Mouse (Mus musculus): Measurements from ENCODE around the gene Polg2. TPM values are rescaled to one million over a fixed set of nuclear protein-coding genes. Genes with fewer than 3 reads are reported as not detected.
"Not testable (repeated sequence)": the region's sequence is repeated elsewhere in the genome, so short reads cannot be mapped to it uniquely, and the experiment has no call there.

Gene Polg2
- total RNA-seq, 2 experiments from 2014 or later = 13.0 to 27.3 TPM

DNA sequence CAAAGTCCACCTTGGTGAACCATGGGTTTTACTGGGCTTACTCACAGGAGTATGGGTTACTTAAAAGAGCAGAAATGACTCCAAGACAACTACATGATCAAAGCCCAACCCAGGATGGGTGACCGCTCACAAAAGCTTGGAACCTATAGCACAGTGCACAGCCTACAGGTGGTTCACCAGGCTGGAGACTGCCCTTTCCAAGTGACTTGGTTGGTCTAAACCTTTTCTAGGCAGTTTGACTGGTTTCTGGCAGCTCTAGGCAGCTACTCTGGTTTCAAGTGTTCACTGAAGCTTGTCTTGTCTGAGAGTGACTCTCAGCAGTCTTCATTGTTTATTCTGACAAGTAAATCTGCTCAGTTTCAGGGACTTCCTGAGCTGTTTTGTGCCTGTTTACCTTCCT, 49.7 kb downstream of the Polg2 start:
- no peak for ATAC-seq (replicated peaks; ENCODE audit: poor library complexity, severe bottlenecking)

DNA sequence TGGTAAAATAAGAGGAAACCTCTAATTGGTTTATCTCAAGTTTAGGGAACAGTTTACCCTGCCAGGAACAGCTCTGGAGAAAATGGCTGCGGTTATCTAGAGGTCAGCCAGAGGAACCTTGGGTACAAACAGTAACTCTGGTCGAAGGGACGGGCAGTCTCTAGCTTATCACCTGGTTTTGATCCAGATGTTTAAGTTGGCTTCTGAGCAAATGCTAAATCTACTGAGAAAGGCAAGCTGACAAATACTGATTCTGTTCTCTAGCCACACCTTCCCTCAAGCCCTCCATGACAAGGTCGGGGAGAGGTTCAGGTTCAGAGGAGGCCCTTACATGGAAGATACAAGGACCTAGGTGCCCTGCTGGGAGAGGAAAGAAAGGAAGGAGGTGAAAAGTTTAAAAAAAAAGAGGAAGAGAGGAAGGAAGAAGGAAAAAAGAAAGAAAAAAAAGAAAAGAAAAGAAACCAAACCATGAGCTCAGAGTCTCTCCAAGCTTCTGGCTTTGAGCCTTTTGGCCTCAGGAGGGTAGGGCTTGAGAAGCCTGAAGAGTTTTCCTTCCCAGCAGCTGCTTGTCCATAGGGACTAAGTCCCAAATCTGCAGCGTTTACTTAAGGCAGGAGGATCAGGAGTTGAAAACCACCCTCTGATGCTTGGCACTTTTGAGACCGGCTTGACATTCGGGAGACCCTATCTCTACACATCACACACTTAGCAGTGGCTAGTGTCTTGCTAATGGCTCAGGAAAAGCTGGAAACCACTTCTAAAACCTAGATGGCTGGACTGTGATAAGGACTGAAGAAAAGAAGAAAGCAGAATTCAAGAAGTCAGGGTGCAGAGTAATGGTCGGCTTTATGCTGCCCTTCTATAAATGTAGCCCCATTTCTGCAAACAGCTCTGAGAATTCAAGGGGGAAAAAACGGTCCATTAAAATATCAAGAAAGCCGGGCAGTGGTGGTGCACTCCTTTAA, 50.7 kb downstream of the Polg2 start:
- no peak for ATAC-seq (replicated peaks; ENCODE audit: poor library complexity, severe bottlenecking)

DNA sequence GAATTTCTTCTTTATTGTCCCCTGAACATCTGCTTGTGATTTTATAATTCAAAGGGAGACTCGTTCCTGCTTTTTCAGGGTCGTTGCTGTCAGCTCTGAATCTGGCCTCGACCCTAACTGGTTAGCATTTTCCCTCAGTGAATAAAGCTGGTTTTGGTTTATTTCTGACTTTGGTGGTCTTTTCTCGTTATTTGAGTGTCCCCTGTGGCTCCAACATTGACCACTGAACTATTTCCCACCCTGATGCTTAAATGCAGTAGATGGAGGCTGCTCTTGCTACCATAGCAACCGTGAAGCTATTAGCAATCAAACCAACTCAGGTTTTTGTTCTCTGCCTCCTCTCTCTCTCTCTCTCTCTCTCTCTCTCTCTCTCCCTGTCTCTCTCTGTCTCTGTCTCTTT, 51.4 kb downstream of the Polg2 start:
- no peak for ATAC-seq (replicated peaks; ENCODE audit: poor library complexity, severe bottlenecking)

DNA sequence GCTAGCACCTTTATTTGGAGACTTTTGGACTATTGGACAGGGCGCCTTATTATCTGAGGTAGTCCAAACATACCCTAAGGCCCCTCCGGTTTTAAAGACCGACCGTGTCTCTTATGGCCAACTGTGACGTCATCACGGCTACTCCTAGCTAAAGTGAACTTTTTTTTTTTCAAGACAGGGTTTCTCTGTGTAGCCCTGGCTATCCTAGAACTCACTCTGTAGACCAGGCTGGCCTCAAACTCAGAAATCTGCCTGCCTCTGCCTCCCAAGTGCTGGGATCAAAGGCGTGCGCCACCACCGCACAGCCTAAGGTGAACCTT, 54.5 kb downstream of the Polg2 start:
- ATAC-seq (replicated peaks; ENCODE audit: poor library complexity, severe bottlenecking) = not testable (repeated sequence)

DNA sequence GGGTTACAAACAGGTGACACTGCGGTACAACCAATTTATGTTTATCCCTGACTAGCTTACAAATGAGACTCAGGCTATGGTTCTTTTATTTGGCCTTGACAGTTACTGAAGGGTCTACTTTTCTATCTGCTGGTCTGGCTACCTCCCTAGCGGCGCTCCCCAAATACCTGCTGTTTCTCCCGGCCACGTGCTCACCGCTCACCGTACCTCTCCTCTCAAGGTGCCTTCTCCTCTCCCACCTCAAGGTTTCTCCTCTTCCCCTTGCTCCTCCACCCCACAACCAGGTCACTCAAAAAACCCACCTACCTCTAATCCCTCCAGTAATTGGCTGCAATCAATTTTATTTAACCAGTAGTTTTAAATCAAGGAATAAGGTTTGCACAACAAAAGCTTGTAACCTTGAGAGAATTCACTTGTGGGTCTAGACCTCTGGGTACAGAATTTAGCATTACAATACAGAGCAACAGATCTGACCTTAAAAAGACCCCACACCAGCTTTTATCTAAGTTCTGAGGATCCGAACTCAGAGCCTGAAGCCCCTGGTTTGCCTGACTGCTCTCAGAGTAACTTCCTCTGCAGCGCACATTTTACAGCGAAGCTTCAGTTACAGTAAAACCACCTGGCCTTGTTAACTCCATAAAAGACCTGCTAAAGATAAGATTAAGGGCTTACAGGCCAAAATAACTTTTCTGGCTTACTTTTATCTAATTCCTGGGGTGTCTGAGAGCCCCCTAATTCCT, 55.0 kb downstream of the Polg2 start:
- ATAC-seq (replicated peaks; ENCODE audit: poor library complexity, severe bottlenecking) = no peak

DNA sequence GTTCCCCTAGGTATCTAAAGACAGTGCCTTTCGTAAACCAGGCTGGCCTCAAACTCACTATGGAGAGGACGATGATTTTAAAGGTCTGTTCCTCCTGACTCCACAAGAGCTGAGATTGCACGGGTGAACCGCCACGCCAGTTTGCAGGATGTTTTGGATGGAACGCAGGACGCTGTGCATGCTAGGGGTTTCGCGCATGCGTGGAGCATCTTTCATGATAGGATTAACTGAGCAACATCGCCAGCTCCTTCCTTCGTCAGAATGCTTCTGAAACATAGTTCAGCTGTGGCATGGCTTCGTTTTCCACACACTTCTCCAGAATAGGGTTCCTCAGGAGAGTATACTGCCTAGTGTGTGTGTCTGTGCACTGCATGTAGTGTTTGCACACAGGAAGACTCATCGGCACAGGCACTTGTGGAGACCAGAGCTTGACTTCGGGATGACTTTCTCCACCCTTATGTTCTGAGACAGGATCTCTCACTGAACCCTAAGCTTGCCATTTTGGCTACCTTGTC, 55.7 kb downstream of the Polg2 start:
- no peak for ATAC-seq (replicated peaks; ENCODE audit: poor library complexity, severe bottlenecking)

DNA sequence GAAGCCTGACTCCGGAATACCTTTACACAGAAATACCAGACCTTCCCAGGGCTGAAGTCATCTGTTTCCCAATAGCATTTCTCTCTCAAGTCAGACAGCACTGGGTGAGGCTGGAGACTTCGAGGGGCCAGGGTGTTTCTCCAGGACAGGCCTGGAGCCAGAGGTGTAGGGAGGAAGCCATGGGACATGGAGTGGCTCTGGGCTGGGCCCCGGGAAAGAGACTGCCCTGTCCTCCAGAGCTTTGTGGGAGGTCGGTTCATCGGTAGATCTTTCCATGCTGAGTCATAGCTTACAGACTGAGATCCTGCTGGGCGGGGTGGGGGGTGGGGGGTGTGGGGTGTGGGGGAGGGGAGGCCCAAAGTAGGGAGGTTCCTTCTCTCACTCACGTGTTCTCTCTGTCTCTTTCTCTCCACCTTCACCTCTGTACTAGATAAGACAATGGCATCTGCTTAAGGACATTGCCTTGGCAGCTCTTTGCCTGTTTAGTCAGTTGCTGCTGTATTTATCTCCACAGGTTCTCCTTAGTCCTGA, 56.4 kb downstream of the Polg2 start:
- ATAC-seq (replicated peaks; ENCODE audit: poor library complexity, severe bottlenecking) = peak; percentile 55

DNA sequence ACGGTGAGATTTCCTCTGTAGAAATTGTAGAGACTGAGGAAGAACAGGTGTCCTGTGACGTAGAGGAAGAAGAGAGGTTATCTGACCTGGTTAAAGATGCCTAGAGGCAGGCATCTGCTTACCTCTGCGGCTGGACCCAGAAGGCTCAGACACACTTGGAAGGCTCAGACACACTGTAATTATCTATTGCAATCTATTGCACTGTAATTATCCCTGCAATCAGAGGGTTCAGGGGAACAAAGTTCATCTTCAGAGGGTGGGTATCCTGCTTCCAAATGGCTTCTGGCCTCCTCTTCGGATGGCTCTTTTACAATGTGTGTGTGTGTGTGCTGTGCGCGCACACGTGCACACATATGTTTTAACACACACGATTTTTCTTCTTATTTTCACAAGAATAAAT, 59.0 kb downstream of the Polg2 start:
- ATAC-seq (replicated peaks; ENCODE audit: poor library complexity, severe bottlenecking) = no peak

Other genes starting within 250 kb of the Polg2 start
- gene Tex2, start 166.1 kb downstream of the Polg2 start, total RNA-seq (2014; fragmentation: Nextera tagmentation) = 73.6 and 80.2 TPM in 2 replicates
- 77.5 and 84.3 TPM in 2 replicates for gene Tex2, start 166.1 kb downstream of the Polg2 start, total RNA-seq (2017)
- 69.6 and 75.1 TPM in 2 replicates for gene Pecam1, start 28.9 kb downstream of the Polg2 start, total RNA-seq (2014; fragmentation: Nextera tagmentation)
- 46.1 and 46.6 TPM in 2 replicates for gene Pecam1, start 28.9 kb downstream of the Polg2 start, total RNA-seq (2017)
- gene Milr1, start 28.3 kb downstream of the Polg2 start, total RNA-seq (2014; fragmentation: Nextera tagmentation) = 50.5 and 64.3 TPM in 2 replicates
- 72.3 and 85.6 TPM in 2 replicates for gene Milr1, start 28.3 kb downstream of the Polg2 start, total RNA-seq (2017)
- 653 and 662 TPM in 2 replicates for gene Ddx5, start 9.6 kb upstream of the Polg2 start, total RNA-seq (2014; fragmentation: Nextera tagmentation)
- gene Ddx5, start 9.6 kb upstream of the Polg2 start, total RNA-seq (2017) = 1,291 and 1,523 TPM in 2 replicates
- 16.4 and 37.4 TPM in 2 replicates for gene Cep95, start 9.7 kb upstream of the Polg2 start, total RNA-seq (2014; fragmentation: Nextera tagmentation)
- gene Cep95, start 9.7 kb upstream of the Polg2 start, total RNA-seq (2017) = 18.3 and 19.9 TPM in 2 replicates
- 18.2 and 23.2 TPM in 2 replicates for gene Smurf2, start 141.2 kb upstream of the Polg2 start, total RNA-seq (2014; fragmentation: Nextera tagmentation)
- gene Smurf2, start 141.2 kb upstream of the Polg2 start, total RNA-seq (2017) = 34.8 and 43.4 TPM in 2 replicates
- gene Kpna2, start 220.0 kb upstream of the Polg2 start, total RNA-seq (2014; fragmentation: Nextera tagmentation) = 103 and 134 TPM in 2 replicates
- gene Kpna2, start 220.0 kb upstream of the Polg2 start, total RNA-seq (2017) = 261 and 287 TPM in 2 replicates
- gene 1810010H24Rik, start 246.1 kb upstream of the Polg2 start, total RNA-seq (2014; fragmentation: Nextera tagmentation) = not detected in 2 replicates
- not detected in 2 replicates for gene 1810010H24Rik, start 246.1 kb upstream of the Polg2 start, total RNA-seq (2017)

Data from granulocyte monocyte progenitor cell, adult 5-6 weeks (primary cell).